Mouse (Mus musculus) sigmoid colon, adult 10 weeks (tissue): ENCODE results near the gene Txnip. TPM values are rescaled to one million over a fixed set of nuclear protein-coding genes. Genes with fewer than 3 reads are reported as not detected.

Source experiments
- polyA plus RNA-seq: library from polyadenylated mRNA; stranded (reverse); fragments of 350-450 nt; fragmentation: Illumina TruSeq; extraction: RNeasy Lipid Tissue Mini Kit (QIAGEN cat#74804); gene quantifications from one replicate; pipeline ENCODE4 v1.2.3, GENCODE M21; 2014; ENCODE audit warnings: low read depth, low replicate concordance

Gene Txnip
- 762 TPM for polyA plus RNA-seq

GRCm38 (mm10) chr3:96557694-96558093, at the start of gene Txnip:
Gene Txnip (plus strand): TSS chr3:96557957.

GRCm38 (mm10) chr3:96524914-96525313, 32.8 kb upstream of the Txnip start, which contains the start of gene Hfe2:
Gene Hfe2 (plus strand): TSS chr3:96525172.

GRCm38 (mm10) chr3:96576690-96577541, 19.2 kb downstream of the Txnip start, which contains the start of gene Gm16253:
Gene Gm16253 (plus strand): TSS chr3:96576984.

GRCm38 (mm10) chr3:96593790-96594560, 36.2 kb downstream of the Txnip start, which contains the start of gene Polr3gl:
Gene Polr3gl (minus strand): TSS chr3:96594181.

GRCm38 (mm10) chr3:96596228-96596707, 38.5 kb downstream of the Txnip start, which contains the start of gene Ankrd34a:
Gene Ankrd34a (plus strand): TSS chr3:96596636.

GRCm38 (mm10) chr3:96600639-96601250, 43.0 kb downstream of the Txnip start, which contains the start of gene Lix1l:
Gene Lix1l (plus strand): TSS chr3:96601149.

Other genes starting within 250 kb of the Txnip start
- gene BC107364, start 105.7 kb upstream of the Txnip start, polyA plus RNA-seq, result not detected
- not detected for gene Hfe2, start 32.8 kb upstream of the Txnip start, polyA plus RNA-seq
- not detected for gene Gm16253, start 19.0 kb downstream of the Txnip start, polyA plus RNA-seq
- gene Polr3gl, start 36.2 kb downstream of the Txnip start, polyA plus RNA-seq, result 65.4 TPM
- gene Ankrd34a, start 38.7 kb downstream of the Txnip start, polyA plus RNA-seq, result not detected
- gene Lix1l, start 43.2 kb downstream of the Txnip start, polyA plus RNA-seq, result 15.5 TPM
- gene Rbm8a, start 72.0 kb downstream of the Txnip start, polyA plus RNA-seq, result 30.9 TPM
- gene Pex11b, start 77.4 kb downstream of the Txnip start, polyA plus RNA-seq, result 13.1 TPM
- gene Gm42957, start 77.5 kb downstream of the Txnip start, polyA plus RNA-seq, result 0.13 TPM
- 0.28 TPM for gene Itga10, start 87.6 kb downstream of the Txnip start, polyA plus RNA-seq
- 0.47 TPM for gene Ankrd35, start 112.2 kb downstream of the Txnip start, polyA plus RNA-seq
- 4.9 TPM for gene Pias3, start 138.4 kb downstream of the Txnip start, polyA plus RNA-seq
- not detected for gene Nudt17, start 150.6 kb downstream of the Txnip start, polyA plus RNA-seq
- 28.5 TPM for gene Polr3c, start 169.7 kb downstream of the Txnip start, polyA plus RNA-seq
- gene Rnf115, start 169.7 kb downstream of the Txnip start, polyA plus RNA-seq, result 137 TPM